Mouse (Mus musculus) stomach, postnatal 0 days (tissue): Measurements from ENCODE around the gene Gm10563.

Experiments used
- CTCF ChIP-seq: IDR thresholded peaks from 2 replicates; pipeline ENCODE4 v1.5.1; 2016; ENCODE audit warnings: antibody characterized with exemption, low read depth, mild to moderate bottlenecking, moderate library complexity
- EP300 ChIP-seq: optimal IDR thresholded peaks from 2 replicates; pipeline ENCODE3; 2016; ENCODE audit warnings: antibody characterized with exemption

- TF ChIP-seq CTCF (no peak), EP300 (no peak)
Observed at GRCm38 (mm10) chr4:155602753-155603152, 42.5 kb downstream of the Gm10563 start.
